Mouse (Mus musculus) stomach, postnatal 0 days (tissue): ENCODE data around the gene Cideb. TPM values are rescaled to one million over a fixed set of nuclear protein-coding genes. Genes with fewer than 3 reads are reported as not detected.
A peak's percentile ranks its signal among the peaks of the same experiment; 100 is the strongest.
"Not testable (repeated sequence)": the region's sequence is repeated elsewhere in the genome, so short reads cannot be mapped to it uniquely, and the experiment has no call there.

Experiments
- ATAC-seq: fragments of 200-750 bp; cut with Nextera tagmentation; 2 replicates; pipeline ENCODE4 v1.8.0; 2017; ENCODE audit not compliant: low FRiP score, low TSS enrichment
- DNase-seq: peaks from one replicate; pipeline ENCODE4 v3.0.0-alpha.2; 2016; ENCODE audit warnings: low spot score
- H3K27ac ChIP-seq: fragments of 300-500 bp; sonication (generic); replicated peaks from 2 replicates; pipeline ENCODE4 v1.5.1; 2014; ENCODE audit warnings: mild to moderate bottlenecking, control low read depth
- H3K27me3 ChIP-seq: fragments of 300-500 bp; sonication (generic); 2 replicates; pipeline ENCODE4 v1.6.1; 2014; ENCODE audit warnings: low read length; ENCODE audit not compliant: control insufficient read depth, insufficient read depth
- H3K36me3 ChIP-seq: fragments of 300-500 bp; sonication (generic); 2 replicates; pipeline ENCODE4 v1.6.1; 2014; ENCODE audit warnings: low read length, mixed read lengths; ENCODE audit not compliant: control insufficient read depth, insufficient read depth
- H3K4me1 ChIP-seq: fragments of 300-500 bp; sonication (generic); replicated peaks from 2 replicates; pipeline ENCODE4 v1.6.1; 2014; ENCODE audit warnings: antibody characterized with exemption; ENCODE audit not compliant: control insufficient read depth, insufficient read depth
- H3K4me2 ChIP-seq: fragments of 300-500 bp; sonication (generic); replicated peaks from 2 replicates; pipeline ENCODE4 v1.6.1; 2014; ENCODE audit warnings: low read depth, mild to moderate bottlenecking, control low read depth, moderate library complexity
- H3K4me3 ChIP-seq: fragments of 300-500 bp; sonication (generic); 2 replicates; pipeline ENCODE4 v1.5.1; 2014; ENCODE audit warnings: low read depth, low read length, control low read depth
- H3K9ac ChIP-seq: fragments of 300-500 bp; sonication (generic); 2 replicates; pipeline ENCODE4 v1.6.1; 2014; ENCODE audit warnings: mild to moderate bottlenecking, low read length, control low read depth, mixed read lengths
- H3K9me3 ChIP-seq: fragments of 300-500 bp; sonication (generic); 2 replicates; pipeline ENCODE4 v1.6.1; 2016; ENCODE audit warnings: low read length; ENCODE audit not compliant: control insufficient read depth
- CTCF ChIP-seq: IDR thresholded peaks from 2 replicates; pipeline ENCODE4 v1.5.1; 2016; ENCODE audit warnings: antibody characterized with exemption, low read depth, mild to moderate bottlenecking, moderate library complexity
- EP300 ChIP-seq: optimal IDR thresholded peaks from 2 replicates; pipeline ENCODE3; 2016; ENCODE audit warnings: antibody characterized with exemption
- WGBS: fragments of 180-500 bp; shearing (Covaris S2); extraction: QIAGEN DNeasy Blood & Tissue Kit; methylation state at CpG from one replicate; pipeline ENCODE4 v1.1.7; 2014; 5-methylcytosine and 5-hydroxymethylcytosine counted together
- polyA plus RNA-seq: library from polyadenylated mRNA; unstranded; fragments of >200 nt; fragmentation: Nextera tagmentation; extraction: Ambion mirVana; gene quantifications from 2 replicates; pipeline ENCODE4 v1.2.1, GENCODE M21; 2015

Cideb gene
- polyA plus RNA-seq, 1 experiment from 2014 or later = 13.6 TPM

- H3K27me3 ChIP-seq = no peaks in the 10 kb centered on the region
- 71% methylated on average over 6 of the region's 6 CpGs for WGBS
- no peaks in the 10 kb centered on the region for H3K9me3 ChIP-seq
- peak within 1 kb of the TSS; percentile 76 for H3K9ac ChIP-seq
- TF ChIP-seq EP300 = no peak
- no peak for TF ChIP-seq CTCF
- H3K27ac ChIP-seq = peak within 1 kb of the TSS; percentile 85
- ATAC-seq = no peak
- H3K4me2 ChIP-seq = peak within 1 kb of the TSS; percentile 98
- no peak for DNase-seq
- H3K36me3 ChIP-seq = no peaks in the 10 kb centered on the region
- H3K4me1 ChIP-seq = peaks cover 3% of the 10 kb centered on the region; the same call in 1 of the 2 replicates
- H3K4me3 ChIP-seq = peak within 1 kb of the TSS; percentile 51
Observed at GRCm38 (mm10) chr14:55761163-55761562, 2.9 kb upstream of the Cideb start, which contains the start of gene Ltb4r2. TSS of gene Ltb4r2 (plus strand) at chr14:55761428.

GRCm38 (mm10) chr14:55760156-55760555, 1.9 kb upstream of the Cideb start:
- ATAC-seq (peak; percentile 22; the same call in 1 of the 2 replicates), DNase-seq (peak; percentile 87)
- Histone ChIP-seq H3K4me3 (peak overlapping the region; percentile 17; the same call in 1 of the 2 replicates), H3K4me2 (peak overlapping the region; percentile 50), H3K9ac (peak overlapping the region; percentile 45; the same call in 1 of the 2 replicates)
- not testable (repeated sequence) for H3K36me3 ChIP-seq, H3K27me3 ChIP-seq, H3K9me3 ChIP-seq, H3K4me1 ChIP-seq, H3K27ac ChIP-seq
- peak; percentile 81 for TF ChIP-seq CTCF
- WGBS = 0% methylated on average over 5 of the region's 6 CpGs

GRCm38 (mm10) chr14:55757566-55757965, 692 bp downstream of the Cideb start:
- Histone ChIP-seq H3K4me3 (no peak overlapping the region; the same call in 1 of the 2 replicates), H3K9me3 (no peaks in the 10 kb centered on the region), H3K9ac (no peak overlapping the region), H3K27me3 (no peaks in the 10 kb centered on the region), H3K27ac (peak overlapping the region; percentile 63), H3K4me2 (peak overlapping the region; percentile 29; the same call in 1 of the 2 replicates), H3K36me3 (peaks cover 21% of the 10 kb centered on the region; the same call in 1 of the 2 replicates), H3K4me1 (no peaks in the 10 kb centered on the region; the same call in 1 of the 2 replicates)
- DNase-seq (peak; percentile 43), ATAC-seq (peak; percentile 36)
- TF ChIP-seq EP300 = no peak
- TF ChIP-seq CTCF = no peak
- WGBS = 68% methylated on average over 6 of the region's 6 CpGs

- no peak overlapping the region for H3K4me2 ChIP-seq
- WGBS = 82% methylated on average over 10 of the region's 10 CpGs
- H3K4me3 ChIP-seq = no peak overlapping the region
- peaks cover 9% of the 10 kb centered on the region for H3K4me1 ChIP-seq
- no peaks in the 10 kb centered on the region for H3K27me3 ChIP-seq
- TF ChIP-seq EP300 = no peak
- TF ChIP-seq CTCF = peak; percentile 25; the same call in 1 of the 2 replicates
- no peak overlapping the region for H3K27ac ChIP-seq
- no peak overlapping the region for H3K9ac ChIP-seq
- ATAC-seq (no peak), DNase-seq (no peak)
- H3K9me3 ChIP-seq = no peaks in the 10 kb centered on the region
- peaks cover 14% of the 10 kb centered on the region for H3K36me3 ChIP-seq
Observed at GRCm38 (mm10) chr14:55747051-55747847, 11.0 kb downstream of the Cideb start.

GRCm38 (mm10) chr14:55745861-55746237, 12.4 kb downstream of the Cideb start:
- Histone ChIP-seq H3K36me3 (peaks cover 10% of the 10 kb centered on the region; the same call in 1 of the 2 replicates), H3K9me3 (no peaks in the 10 kb centered on the region), H3K9ac (peak overlapping the region; percentile 79), H3K4me3 (peak overlapping the region; percentile 89), H3K4me2 (peak overlapping the region; percentile 64), H3K4me1 (peaks cover 9% of the 10 kb centered on the region), H3K27me3 (no peaks in the 10 kb centered on the region), H3K27ac (peak overlapping the region; percentile 69)
- WGBS = 0% methylated on average over 31 of the region's 31 CpGs
- ATAC-seq (no peak), DNase-seq (no peak)
- TF ChIP-seq CTCF (no peak), EP300 (no peak)
